Mouse (Mus musculus): ENCODE results near the gene Esr2. TPM values are rescaled to one million over a fixed set of nuclear protein-coding genes. Genes with fewer than 3 reads are reported as not detected.

Esr2 gene
- polyA plus RNA-seq, 1 experiment from 2014 or later, result 0.12 TPM

DNA sequence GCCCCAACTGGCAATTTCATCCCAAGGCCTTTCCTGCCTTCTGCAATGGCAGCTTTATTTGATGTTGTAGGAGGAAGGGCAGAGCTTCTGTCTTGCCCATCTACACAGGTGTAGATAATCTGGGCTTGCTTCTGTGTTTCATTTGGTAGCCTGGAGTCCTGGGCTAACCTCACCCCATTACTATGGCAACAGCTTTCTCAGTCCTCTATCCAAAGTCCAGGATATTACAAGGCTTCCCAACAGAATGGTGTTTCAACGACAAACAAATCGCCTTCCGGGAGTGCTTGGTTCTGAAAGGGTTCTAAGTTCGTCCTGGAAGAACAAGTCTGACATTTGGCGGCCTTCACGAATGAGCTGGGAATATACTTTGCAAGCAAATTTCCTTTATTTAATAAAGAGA lies 46.2 kb downstream of the Esr2 start:
- H3K27ac ChIP-seq (ENCODE audit: low read length), result no peak overlapping the region
- H3K4me3 ChIP-seq (ENCODE audit: low read length), result no peak overlapping the region
- no peaks in the 10 kb centered on the region for H3K27me3 ChIP-seq (ENCODE audit: control insufficient read depth, insufficient read depth, low read length)
- 89% methylated on average over 6 of the region's 6 CpGs for WGBS
- H3K36me3 ChIP-seq (ENCODE audit: control insufficient read depth, insufficient read depth), result no peaks in the 10 kb centered on the region
- H3K9me3 ChIP-seq (replicated peaks; ENCODE audit: control insufficient read depth, low read length), result no peaks in the 10 kb centered on the region
- H3K4me2 ChIP-seq (ENCODE audit: low read depth, low read length), result no peak overlapping the region
- H3K4me1 ChIP-seq (ENCODE audit: control insufficient read depth, insufficient read depth, low read length), result no peaks in the 10 kb centered on the region
- H3K9ac ChIP-seq (ENCODE audit: low read length), result no peak overlapping the region
- ATAC-seq (replicated peaks; ENCODE audit: extremely low read depth, insufficient read depth, low FRiP score), result no peak

DNA sequence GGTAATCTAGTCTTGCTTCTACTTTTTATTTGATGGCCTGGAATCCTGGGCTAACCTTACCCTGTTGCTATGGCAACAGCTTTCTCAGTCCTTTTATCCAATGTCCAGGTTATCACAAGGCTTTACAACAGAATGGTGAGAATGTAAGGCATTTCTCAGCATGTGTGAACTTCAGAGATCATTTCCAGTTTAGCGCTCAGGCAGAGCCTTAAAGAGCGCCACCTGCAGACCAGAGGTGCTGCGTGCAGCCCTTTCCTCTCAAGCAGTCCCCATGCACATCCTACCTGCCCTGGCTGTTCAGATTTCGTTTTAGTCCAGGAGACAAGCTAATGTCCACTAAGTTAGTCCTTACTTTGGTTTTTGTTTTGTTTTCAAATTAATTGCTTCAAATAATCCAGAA lies 46.8 kb downstream of the Esr2 start:
- no peak for ATAC-seq (replicated peaks; ENCODE audit: extremely low read depth, insufficient read depth, low FRiP score)
- Histone ChIP-seq H3K9me3 (replicated peaks; ENCODE audit: control insufficient read depth, low read length) (no peaks in the 10 kb centered on the region), H3K4me3 (ENCODE audit: low read length) (no peak overlapping the region), H3K4me1 (ENCODE audit: control insufficient read depth, insufficient read depth, low read length) (no peaks in the 10 kb centered on the region), H3K27me3 (ENCODE audit: control insufficient read depth, insufficient read depth, low read length) (no peaks in the 10 kb centered on the region), H3K9ac (ENCODE audit: low read length) (no peak overlapping the region), H3K4me2 (ENCODE audit: low read depth, low read length) (no peak overlapping the region), H3K27ac (ENCODE audit: low read length) (no peak overlapping the region), H3K36me3 (ENCODE audit: control insufficient read depth, insufficient read depth) (no peaks in the 10 kb centered on the region)
- WGBS, result 27% methylated on average over 4 of the region's 4 CpGs

DNA sequence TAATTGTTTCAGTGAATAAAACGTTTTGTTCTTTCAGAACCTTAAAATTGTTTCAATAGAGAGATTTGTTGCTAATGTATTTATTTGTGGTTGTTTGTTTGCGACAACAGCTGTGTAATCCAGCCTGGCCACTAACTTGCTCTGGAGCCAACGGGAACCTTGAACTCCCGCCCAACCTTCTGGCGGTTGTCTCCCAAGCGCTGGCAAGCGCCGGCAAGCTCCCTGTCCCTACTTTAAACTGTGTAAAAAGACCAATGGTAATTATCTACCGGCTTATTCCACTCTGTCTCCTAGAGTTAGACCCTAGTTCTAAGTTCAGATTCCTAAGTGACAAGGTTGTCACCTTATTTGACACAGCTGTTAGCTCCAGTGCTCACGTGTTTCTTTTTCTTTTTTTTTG lies 48.2 kb downstream of the Esr2 start:
- no peak for ATAC-seq (replicated peaks; ENCODE audit: extremely low read depth, insufficient read depth, low FRiP score)
- H3K4me2 ChIP-seq (ENCODE audit: low read depth, low read length), result no peak overlapping the region
- no peaks in the 10 kb centered on the region for H3K9me3 ChIP-seq (replicated peaks; ENCODE audit: control insufficient read depth, low read length)
- H3K4me3 ChIP-seq (ENCODE audit: low read length), result no peak overlapping the region
- WGBS, result 75% methylated on average over 10 of the region's 10 CpGs
- H3K4me1 ChIP-seq (ENCODE audit: control insufficient read depth, insufficient read depth, low read length), result no peaks in the 10 kb centered on the region
- H3K27ac ChIP-seq (ENCODE audit: low read length), result no peak overlapping the region
- H3K9ac ChIP-seq (ENCODE audit: low read length), result no peak overlapping the region
- no peaks in the 10 kb centered on the region for H3K36me3 ChIP-seq (ENCODE audit: control insufficient read depth, insufficient read depth)
- no peaks in the 10 kb centered on the region for H3K27me3 ChIP-seq (ENCODE audit: control insufficient read depth, insufficient read depth, low read length)

GRCm38 (mm10) chr12:76128306-76128705 lies 48.8 kb downstream of the Esr2 start:
- ATAC-seq (replicated peaks; ENCODE audit: extremely low read depth, insufficient read depth, low FRiP score), result no peak
- H3K4me2 ChIP-seq (ENCODE audit: low read depth, low read length), result no peak overlapping the region

GRCm38 (mm10) chr12:76123223-76123622 lies 53.8 kb downstream of the Esr2 start:
- no peaks in the 10 kb centered on the region for H3K4me1 ChIP-seq (ENCODE audit: control insufficient read depth, insufficient read depth, low read length)

More at GRCm38 (mm10) chr12:76128306-76128705, 48.8 kb downstream of the Esr2 start:
- Histone ChIP-seq H3K27me3 (ENCODE audit: control insufficient read depth, insufficient read depth, low read length) (no peaks in the 10 kb centered on the region), H3K27ac (ENCODE audit: low read length) (no peak overlapping the region), H3K9me3 (replicated peaks; ENCODE audit: control insufficient read depth, low read length) (no peaks in the 10 kb centered on the region), H3K9ac (ENCODE audit: low read length) (no peak overlapping the region), H3K4me3 (ENCODE audit: low read length) (no peak overlapping the region), H3K4me1 (ENCODE audit: control insufficient read depth, insufficient read depth, low read length) (no peaks in the 10 kb centered on the region), H3K36me3 (ENCODE audit: control insufficient read depth, insufficient read depth) (no peaks in the 10 kb centered on the region)
- 47% methylated on average over 3 of the region's 3 CpGs for WGBS

DNA sequence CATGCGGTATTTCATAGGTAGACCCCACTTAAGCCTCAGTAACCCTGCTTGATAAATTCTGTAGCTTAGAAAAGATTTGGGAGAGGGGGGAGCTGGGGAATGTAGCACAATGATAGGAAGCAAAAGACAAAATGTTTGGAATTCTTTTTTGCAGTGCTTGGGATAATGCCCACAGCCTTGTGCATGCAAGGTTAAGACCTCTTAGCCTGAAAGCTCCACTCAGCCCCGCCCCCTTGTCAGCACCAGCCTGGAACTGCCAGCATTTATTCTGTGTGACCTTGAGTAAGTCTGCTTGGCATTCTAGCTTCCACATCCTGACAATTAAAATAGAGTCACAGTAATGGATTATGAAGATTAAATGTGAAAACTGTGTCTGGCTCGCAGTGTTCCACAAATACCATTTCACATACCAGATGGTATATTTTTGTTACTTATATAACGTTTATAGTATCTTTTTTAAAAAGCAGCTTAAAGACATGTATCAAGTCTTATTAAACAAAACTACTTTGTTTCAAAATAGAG lies 59.4 kb downstream of the Esr2 start:
- Histone ChIP-seq H3K4me3 (ENCODE audit: low read length) (no peak overlapping the region), H3K9ac (ENCODE audit: low read length) (no peak overlapping the region), H3K36me3 (ENCODE audit: control insufficient read depth, insufficient read depth) (no peaks in the 10 kb centered on the region), H3K27ac (ENCODE audit: low read length) (peak overlapping the region; percentile 86), H3K9me3 (replicated peaks; ENCODE audit: control insufficient read depth, low read length) (no peaks in the 10 kb centered on the region), H3K4me1 (ENCODE audit: control insufficient read depth, insufficient read depth, low read length) (peaks cover 9% of the 10 kb centered on the region), H3K27me3 (ENCODE audit: control insufficient read depth, insufficient read depth, low read length) (no peaks in the 10 kb centered on the region), H3K4me2 (ENCODE audit: low read depth, low read length) (no peak overlapping the region)
- peak; percentile 93 for ATAC-seq (replicated peaks; ENCODE audit: extremely low read depth, insufficient read depth, low FRiP score)
- WGBS, result 28% methylated on average over 4 of the region's 4 CpGs

More at GRCm38 (mm10) chr12:76123223-76123622, 53.8 kb downstream of the Esr2 start:
- Histone ChIP-seq H3K4me3 (ENCODE audit: low read length) (no peak overlapping the region), H3K27me3 (ENCODE audit: control insufficient read depth, insufficient read depth, low read length) (no peaks in the 10 kb centered on the region), H3K36me3 (ENCODE audit: control insufficient read depth, insufficient read depth) (no peaks in the 10 kb centered on the region), H3K4me2 (ENCODE audit: low read depth, low read length) (no peak overlapping the region), H3K27ac (ENCODE audit: low read length) (no peak overlapping the region), H3K9ac (ENCODE audit: low read length) (no peak overlapping the region), H3K9me3 (replicated peaks; ENCODE audit: control insufficient read depth, low read length) (no peaks in the 10 kb centered on the region)
- WGBS, result 79% methylated on average over 6 of the region's 6 CpGs
- ATAC-seq (replicated peaks; ENCODE audit: extremely low read depth, insufficient read depth, low FRiP score), result no peak

- Histone ChIP-seq H3K27me3 (ENCODE audit: control insufficient read depth, insufficient read depth, low read length) (no peaks in the 10 kb centered on the region), H3K4me1 (ENCODE audit: control insufficient read depth, insufficient read depth, low read length) (peaks cover 9% of the 10 kb centered on the region), H3K9me3 (replicated peaks; ENCODE audit: control insufficient read depth, low read length) (no peaks in the 10 kb centered on the region), H3K27ac (ENCODE audit: low read length) (peak overlapping the region; percentile 83; the same call in 1 of the 2 replicates), H3K4me2 (ENCODE audit: low read depth, low read length) (no peak overlapping the region), H3K4me3 (ENCODE audit: low read length) (no peak overlapping the region), H3K9ac (ENCODE audit: low read length) (no peak overlapping the region), H3K36me3 (ENCODE audit: control insufficient read depth, insufficient read depth) (no peaks in the 10 kb centered on the region)
- WGBS, result 66% methylated on average over 4 of the region's 4 CpGs
- ATAC-seq (replicated peaks; ENCODE audit: extremely low read depth, insufficient read depth, low FRiP score), result no peak
These were observed 60.5 kb downstream of the Esr2 start for GRCm38 (mm10) chr12:76116577-76116976.

DNA sequence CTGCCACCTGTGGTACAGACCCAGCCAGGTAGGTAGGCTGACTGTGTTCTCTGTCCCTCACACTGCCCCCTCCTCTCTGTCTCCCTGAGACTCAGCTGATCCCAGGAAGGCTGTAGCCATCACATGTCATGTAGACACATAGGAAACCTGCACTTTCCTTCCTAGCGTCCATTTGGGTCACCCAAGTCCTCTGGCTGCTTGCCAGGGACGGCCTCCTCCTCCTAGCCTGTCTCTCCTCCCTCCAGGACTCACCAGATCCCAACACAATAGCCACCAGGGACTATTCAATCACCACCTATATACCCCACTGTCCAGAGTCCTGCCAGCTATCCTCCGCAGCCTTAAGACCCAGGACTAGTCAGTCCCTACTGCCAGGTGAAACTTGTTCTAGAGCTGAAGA lies 66.0 kb downstream of the Esr2 start:
- H3K9me3 ChIP-seq (replicated peaks; ENCODE audit: control insufficient read depth, low read length), result no peaks in the 10 kb centered on the region
- no peaks in the 10 kb centered on the region for H3K27me3 ChIP-seq (ENCODE audit: control insufficient read depth, insufficient read depth, low read length)
- peaks cover 32% of the 10 kb centered on the region for H3K36me3 ChIP-seq (ENCODE audit: control insufficient read depth, insufficient read depth)
- WGBS, result 61% methylated on average over 3 of the region's 3 CpGs
- ATAC-seq (replicated peaks; ENCODE audit: extremely low read depth, insufficient read depth, low FRiP score), result no peak
- no peak overlapping the region for H3K27ac ChIP-seq (ENCODE audit: low read length)
- H3K4me3 ChIP-seq (ENCODE audit: low read length), result no peak overlapping the region
- no peak overlapping the region for H3K9ac ChIP-seq (ENCODE audit: low read length)
- no peak overlapping the region for H3K4me2 ChIP-seq (ENCODE audit: low read depth, low read length)
- peaks cover 2% of the 10 kb centered on the region; the same call in 1 of the 2 replicates for H3K4me1 ChIP-seq (ENCODE audit: control insufficient read depth, insufficient read depth, low read length)

DNA sequence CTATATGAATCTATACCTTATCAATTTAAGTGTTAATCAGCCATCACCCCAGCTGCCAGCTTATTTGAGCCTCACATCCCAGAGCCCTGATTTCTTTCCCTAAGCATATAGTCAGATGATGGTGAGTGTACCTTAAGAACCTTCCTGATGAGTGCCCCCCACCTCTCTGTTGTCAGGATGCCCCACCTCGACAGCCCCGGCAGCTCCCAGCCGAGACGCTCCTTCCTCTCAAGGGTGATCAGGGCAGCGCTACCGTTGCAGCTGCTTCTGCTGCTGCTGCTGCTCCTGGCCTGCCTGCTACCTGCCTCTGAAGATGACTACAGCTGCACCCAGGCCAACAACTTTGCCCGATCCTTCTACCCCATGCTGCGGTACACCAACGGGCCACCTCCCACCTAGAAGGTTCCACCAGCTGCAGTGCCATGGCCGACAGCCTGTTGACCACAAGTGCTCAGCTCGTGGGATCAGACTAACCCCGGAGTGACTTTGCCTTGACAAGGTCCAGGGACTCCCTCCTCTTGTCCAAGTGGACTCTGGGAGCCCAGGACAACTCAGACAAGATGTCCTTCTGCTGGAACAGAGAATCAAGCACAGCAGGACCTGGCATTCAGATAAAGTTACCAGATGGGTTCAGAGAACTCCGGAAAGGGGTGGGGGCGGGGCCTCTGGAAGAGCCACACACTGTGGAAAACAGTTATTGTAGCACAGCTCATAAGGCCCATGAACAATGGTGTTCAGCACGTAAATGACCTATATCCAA lies 67.2 kb downstream of the Esr2 start:
- Histone ChIP-seq H3K9me3 (replicated peaks; ENCODE audit: control insufficient read depth, low read length) (no peaks in the 10 kb centered on the region), H3K9ac (ENCODE audit: low read length) (no peak overlapping the region), H3K27ac (ENCODE audit: low read length) (no peak overlapping the region), H3K4me1 (ENCODE audit: control insufficient read depth, insufficient read depth, low read length) (no peaks in the 10 kb centered on the region), H3K4me2 (ENCODE audit: low read depth, low read length) (no peak overlapping the region), H3K27me3 (ENCODE audit: control insufficient read depth, insufficient read depth, low read length) (no peaks in the 10 kb centered on the region), H3K36me3 (ENCODE audit: control insufficient read depth, insufficient read depth) (peaks cover 38% of the 10 kb centered on the region), H3K4me3 (ENCODE audit: low read length) (no peak overlapping the region)
- ATAC-seq (replicated peaks; ENCODE audit: extremely low read depth, insufficient read depth, low FRiP score), result no peak
- 85% methylated on average over 15 of the region's 15 CpGs for WGBS

Data from heart, embryonic 16.5 days (tissue).